Mouse (Mus musculus): ENCODE measurements around the gene Epm2aip1. TPM values are rescaled to one million over a fixed set of nuclear protein-coding genes. Genes with fewer than 3 reads are reported as not detected.

The Epm2aip1 gene
- 26.1 and 35.8 TPM in 2 replicates for polyA plus RNA-seq (2016; fragmentation: Nextera tagmentation; extraction: Ambion mirVana)

- Histone ChIP-seq H3K27me3 (ENCODE audit: low read depth, poor library complexity, severe bottlenecking) (no peaks in the 10 kb centered on the region), H3K27ac (peak within 1 kb of the TSS; percentile 97), H3K4me1 (peaks cover 43% of the 10 kb centered on the region), H3K36me3 (peaks cover 48% of the 10 kb centered on the region), H3K4me3 (peak within 1 kb of the TSS; percentile 82), H3K9me3 (replicated peaks) (no peaks in the 10 kb centered on the region)
- DNase-seq (ENCODE audit: low spot score), result peak; percentile 94
- WGBS, result under 1% methylated on average over 64 of the region's 64 CpGs
These were observed at the start of gene Epm2aip1, which contains the start of gene Mlh1 for GRCm38 (mm10) chr9:111271434-111272160. Gene Epm2aip1, plus strand, starts transcription at chr9:111271929. Gene Mlh1, minus strand, starts transcription at chr9:111271791.

- H3K27ac ChIP-seq, result no peak overlapping the region
- DNase-seq (ENCODE audit: low spot score), result no peak
These were observed 48.3 kb upstream of the Epm2aip1 start for GRCm38 (mm10) chr9:111223406-111223805.

GRCm38 (mm10) chr9:111228446-111228845 is 43.3 kb upstream of the Epm2aip1 start:
- peaks cover 93% of the 10 kb centered on the region for H3K36me3 ChIP-seq
- H3K4me1 ChIP-seq, result no peaks in the 10 kb centered on the region
- H3K4me3 ChIP-seq, result no peak overlapping the region
- no peak for DNase-seq (ENCODE audit: low spot score)
- no peak overlapping the region for H3K27ac ChIP-seq
- 68% methylated on average over 5 of the region's 5 CpGs for WGBS
- no peaks in the 10 kb centered on the region for H3K27me3 ChIP-seq (ENCODE audit: low read depth, poor library complexity, severe bottlenecking)
- no peaks in the 10 kb centered on the region for H3K9me3 ChIP-seq (replicated peaks)

More at GRCm38 (mm10) chr9:111223406-111223805, 48.3 kb upstream of the Epm2aip1 start:
- Histone ChIP-seq H3K27me3 (ENCODE audit: low read depth, poor library complexity, severe bottlenecking) (no peaks in the 10 kb centered on the region), H3K4me1 (no peaks in the 10 kb centered on the region), H3K36me3 (peaks cover 85% of the 10 kb centered on the region), H3K9me3 (replicated peaks) (no peaks in the 10 kb centered on the region), H3K4me3 (no peak overlapping the region)
- 92% methylated on average over 5 of the region's 5 CpGs for WGBS

- WGBS, result 90% methylated on average over 9 of the region's 9 CpGs
- no peaks in the 10 kb centered on the region for H3K4me1 ChIP-seq
- DNase-seq (ENCODE audit: low spot score), result no peak
- no peaks in the 10 kb centered on the region for H3K9me3 ChIP-seq (replicated peaks)
- peaks cover 93% of the 10 kb centered on the region for H3K36me3 ChIP-seq
- no peaks in the 10 kb centered on the region for H3K27me3 ChIP-seq (ENCODE audit: low read depth, poor library complexity, severe bottlenecking)
- H3K4me3 ChIP-seq, result no peak overlapping the region
- H3K27ac ChIP-seq, result no peak overlapping the region
These were observed 37.0 kb upstream of the Epm2aip1 start for GRCm38 (mm10) chr9:111234701-111235100.

GRCm38 (mm10) chr9:111237726-111238125 is 34.0 kb upstream of the Epm2aip1 start:
- Histone ChIP-seq H3K27me3 (ENCODE audit: low read depth, poor library complexity, severe bottlenecking) (no peaks in the 10 kb centered on the region), H3K27ac (no peak overlapping the region), H3K4me1 (no peaks in the 10 kb centered on the region), H3K36me3 (peaks cover 97% of the 10 kb centered on the region), H3K9me3 (replicated peaks) (no peaks in the 10 kb centered on the region), H3K4me3 (no peak overlapping the region)
- no peak for DNase-seq (ENCODE audit: low spot score)

GRCm38 (mm10) chr9:111239821-111240220 is 31.9 kb upstream of the Epm2aip1 start:
- no peaks in the 10 kb centered on the region for H3K4me1 ChIP-seq
- H3K27ac ChIP-seq, result no peak overlapping the region
- H3K9me3 ChIP-seq (replicated peaks), result no peaks in the 10 kb centered on the region
- no peak for DNase-seq (ENCODE audit: low spot score)
- H3K36me3 ChIP-seq, result peaks cover 87% of the 10 kb centered on the region
- no peak overlapping the region for H3K4me3 ChIP-seq
- WGBS, result 94% methylated on average over 4 of the region's 4 CpGs
- H3K27me3 ChIP-seq (ENCODE audit: low read depth, poor library complexity, severe bottlenecking), result no peaks in the 10 kb centered on the region

- peaks cover 83% of the 10 kb centered on the region for H3K36me3 ChIP-seq
- H3K27me3 ChIP-seq (ENCODE audit: low read depth, poor library complexity, severe bottlenecking), result no peaks in the 10 kb centered on the region
- WGBS, result 89% methylated on average over 6 of the region's 6 CpGs
- H3K4me1 ChIP-seq, result no peaks in the 10 kb centered on the region
- no peak overlapping the region for H3K27ac ChIP-seq
- no peak for DNase-seq (ENCODE audit: low spot score)
- H3K4me3 ChIP-seq, result no peak overlapping the region
- no peaks in the 10 kb centered on the region for H3K9me3 ChIP-seq (replicated peaks)
These were observed 28.3 kb upstream of the Epm2aip1 start for GRCm38 (mm10) chr9:111243384-111243783.

GRCm38 (mm10) chr9:111245546-111245945 is 26.2 kb upstream of the Epm2aip1 start:
- no peak for DNase-seq (ENCODE audit: low spot score)
- Histone ChIP-seq H3K4me3 (no peak overlapping the region), H3K27ac (no peak overlapping the region), H3K9me3 (replicated peaks) (no peaks in the 10 kb centered on the region), H3K36me3 (peaks cover 83% of the 10 kb centered on the region), H3K4me1 (no peaks in the 10 kb centered on the region), H3K27me3 (ENCODE audit: low read depth, poor library complexity, severe bottlenecking) (no peaks in the 10 kb centered on the region)
- 86% methylated on average over 6 of the region's 6 CpGs for WGBS

- peaks cover 86% of the 10 kb centered on the region for H3K36me3 ChIP-seq
- H3K27me3 ChIP-seq (ENCODE audit: low read depth, poor library complexity, severe bottlenecking), result no peaks in the 10 kb centered on the region
- DNase-seq (ENCODE audit: low spot score), result no peak
- H3K4me3 ChIP-seq, result no peak overlapping the region
- no peaks in the 10 kb centered on the region for H3K9me3 ChIP-seq (replicated peaks)
- no peak overlapping the region for H3K27ac ChIP-seq
- 90% methylated on average over 3 of the region's 3 CpGs for whole genome bisulfite sequencing
- H3K4me1 ChIP-seq, result no peaks in the 10 kb centered on the region
These were observed 24.0 kb upstream of the Epm2aip1 start for GRCm38 (mm10) chr9:111247682-111248246.

- no peaks in the 10 kb centered on the region for H3K9me3 ChIP-seq (replicated peaks)
- 76% methylated on average over 7 of the region's 7 CpGs for WGBS
- peaks cover 95% of the 10 kb centered on the region for H3K36me3 ChIP-seq
- H3K4me3 ChIP-seq, result no peak overlapping the region
- no peaks in the 10 kb centered on the region for H3K4me1 ChIP-seq
- no peaks in the 10 kb centered on the region for H3K27me3 ChIP-seq (ENCODE audit: low read depth, poor library complexity, severe bottlenecking)
- H3K27ac ChIP-seq, result no peak overlapping the region
- DNase-seq (ENCODE audit: low spot score), result no peak
These were observed 19.4 kb upstream of the Epm2aip1 start for GRCm38 (mm10) chr9:111252161-111252869.

- Histone ChIP-seq H3K4me3 (no peak overlapping the region), H3K27ac (no peak overlapping the region), H3K36me3 (peaks cover 87% of the 10 kb centered on the region), H3K9me3 (replicated peaks) (no peaks in the 10 kb centered on the region), H3K4me1 (peaks cover 16% of the 10 kb centered on the region), H3K27me3 (ENCODE audit: low read depth, poor library complexity, severe bottlenecking) (no peaks in the 10 kb centered on the region)
- WGBS, result 27% methylated on average over 1 of the region's 1 CpGs
- DNase-seq (ENCODE audit: low spot score), result no peak
These were observed 11.3 kb upstream of the Epm2aip1 start for GRCm38 (mm10) chr9:111260360-111260985.

- peaks cover 86% of the 10 kb centered on the region for H3K36me3 ChIP-seq
- WGBS, result 90% methylated on average over 4 of the region's 4 CpGs
These were observed 10.4 kb upstream of the Epm2aip1 start for GRCm38 (mm10) chr9:111261356-111261755.

GRCm38 (mm10) chr9:111267998-111268397 is 3.7 kb upstream of the Epm2aip1 start:
- WGBS, result 95% methylated on average over 2 of the region's 2 CpGs
- DNase-seq (ENCODE audit: low spot score), result no peak
- Histone ChIP-seq H3K9me3 (replicated peaks) (no peaks in the 10 kb centered on the region), H3K4me1 (peaks cover 14% of the 10 kb centered on the region), H3K27me3 (ENCODE audit: low read depth, poor library complexity, severe bottlenecking) (no peaks in the 10 kb centered on the region), H3K4me3 (no peak overlapping the region), H3K36me3 (peaks cover 48% of the 10 kb centered on the region), H3K27ac (no peak overlapping the region)

More at GRCm38 (mm10) chr9:111261356-111261755, 10.4 kb upstream of the Epm2aip1 start:
- H3K27ac ChIP-seq, result no peak overlapping the region
- H3K4me3 ChIP-seq, result no peak overlapping the region
- peaks cover 16% of the 10 kb centered on the region for H3K4me1 ChIP-seq
- no peak for DNase-seq (ENCODE audit: low spot score)
- H3K9me3 ChIP-seq (replicated peaks), result no peaks in the 10 kb centered on the region
- H3K27me3 ChIP-seq (ENCODE audit: low read depth, poor library complexity, severe bottlenecking), result no peaks in the 10 kb centered on the region
